Mouse (Mus musculus): ENCODE results near the gene Adgrv1.

DNA sequence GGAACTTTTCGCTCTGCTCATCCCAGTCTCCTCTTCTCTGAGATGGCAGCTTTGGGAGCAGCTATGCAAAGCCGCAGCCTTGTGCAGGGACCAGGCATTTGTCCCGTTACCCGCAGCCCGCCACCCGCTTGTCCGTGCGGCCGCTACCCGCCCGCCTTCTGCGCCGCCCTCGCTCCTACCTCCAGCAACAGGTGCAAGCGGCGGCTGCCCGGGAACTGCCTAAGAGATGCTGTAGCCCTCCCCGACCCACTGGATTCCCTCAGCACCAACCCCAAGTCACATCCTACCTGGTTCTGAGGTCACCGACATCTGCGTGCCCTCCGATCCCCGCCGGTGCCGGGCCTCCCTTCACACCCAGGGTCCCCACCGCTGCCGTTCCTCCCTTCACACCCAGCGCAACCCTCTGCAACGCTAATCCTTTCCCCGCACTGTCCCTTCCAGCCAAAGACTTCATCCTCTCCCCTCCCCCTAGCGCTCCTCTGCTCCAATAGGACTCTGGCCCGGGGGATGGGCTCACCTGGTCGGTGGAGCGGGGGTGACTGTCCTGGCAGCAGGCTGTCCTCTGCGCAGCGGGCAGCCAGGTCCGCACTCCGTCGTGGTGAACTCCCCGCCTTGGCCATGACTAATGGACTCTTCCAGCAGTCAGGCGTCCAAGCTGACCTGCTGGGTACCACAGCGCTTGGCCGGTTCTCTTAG, at the start of gene Adgrv1:
- TF ChIP-seq CTCF (IDR thresholded peaks at IDR 0.05; ENCODE audit: low read depth) (no peak), EP300 (IDR thresholded peaks at IDR 0.05; ENCODE audit: low read depth) (no peak)

Measured in liver, postnatal 0 days (tissue).